Mouse (Mus musculus): ENCODE results near the gene Gfy. TPM values are rescaled to one million over a fixed set of nuclear protein-coding genes. Genes with fewer than 3 reads are reported as not detected.

The Gfy gene
- total RNA-seq, 4 experiments from 2014 or later = 0.20 to 0.51 TPM; not detected in 2

- DNase-seq (ENCODE audit: low spot score in 2 of 2) = peak; percentile 100
Observed at GRCm38 (mm10) chr7:45128624-45129246, 50.6 kb downstream of the Gfy start, which contains the start of gene Rpl13a. Gene Rpl13a, minus strand, starts transcription at chr7:45128761.

GRCm38 (mm10) chr7:45127700-45128224 is 51.6 kb downstream of the Gfy start:
- DNase-seq (ENCODE audit: low spot score in 2 of 2) = no peak

- no peak for DNase-seq (ENCODE audit: low spot score in 2 of 2)
Observed at GRCm38 (mm10) chr7:45126844-45127699, 52.3 kb downstream of the Gfy start.

Small RNA genes within 50 kb of the gene (microRNA-seq; reads per million reads assigned to microRNA genes)
- gene Mir5121 (8.3 to 16.9 reads per million in 2 experiments), gene Mir7055 (1.5 to 3.8 reads per million in 2 experiments)

Other genes starting within 250 kb of the Gfy start
- under 1 TPM; 0.37 to 0.85 (median 0.67) TPM for gene Tsks, start 236.4 kb downstream of the Gfy start, total RNA-seq (2022)
- gene Cpt1c, start 204.7 kb downstream of the Gfy start, total RNA-seq (2022) = 100 to 1,000 TPM; 123 to 144 (median 137) TPM
- 100 to 1,000 TPM; 167 to 173 (median 172) TPM for gene Prmt1, start 193.0 kb downstream of the Gfy start, total RNA-seq (2022)
- gene Irf3, start 181.9 kb downstream of the Gfy start, total RNA-seq (2022) = 10 to 100 TPM; 42.1 to 52.0 (median 45.0) TPM
- 1 to 10 TPM; 2.3 to 6.1 (median 4.3) TPM for gene Bcl2l12, start 180.9 kb downstream of the Gfy start, total RNA-seq (2022)
- gene Scaf1, start 163.2 kb downstream of the Gfy start, total RNA-seq (2022) = 100 to 1,000 TPM; 163 to 173 (median 167) TPM
- 10 to 100 TPM; 13.7 to 16.8 (median 15.2) TPM for gene Rras, start 161.6 kb downstream of the Gfy start, total RNA-seq (2022)
- 10 to 100 TPM; 72.9 to 75.3 (median 73.6) TPM for gene Prr12, start 126.7 kb downstream of the Gfy start, total RNA-seq (2022)
- gene Nosip, start 117.1 kb downstream of the Gfy start, total RNA-seq (2022) = 10 to 100 TPM; 42.2 to 53.5 (median 49.8) TPM
- gene Prrg2, start 116.9 kb downstream of the Gfy start, total RNA-seq (2022) = 1 to 10 TPM; 6.5 to 7.6 (median 6.9) TPM
- gene Rcn3, start 87.3 kb downstream of the Gfy start, total RNA-seq (2022) = 10 to 100 TPM in 3 of 4 experiments, 1 to 10 TPM in 1; 9.9 to 13.9 (median 10.6) TPM
- gene Fcgrt, start 75.7 kb downstream of the Gfy start, total RNA-seq (2022) = 10 to 100 TPM; 16.8 to 23.4 (median 20.1) TPM
- 100 to 1,000 TPM; 439 to 619 (median 513) TPM for gene Rps11, start 55.1 kb downstream of the Gfy start, total RNA-seq (2022)
- 1,000 to 10,000 TPM in 1 of 4 experiments, 100 to 1,000 TPM in 3; 731 to 1,022 (median 859) TPM for gene Rpl13a, start 50.8 kb downstream of the Gfy start, total RNA-seq (2022)
- not detected for gene Gm45713, start 43.3 kb downstream of the Gfy start, total RNA-seq (2022)
- 10 to 100 TPM; 10.0 to 12.0 (median 10.4) TPM for gene Flt3l, start 43.1 kb downstream of the Gfy start, total RNA-seq (2022)
- 10 to 100 TPM; 37.5 to 56.7 (median 46.3) TPM for gene Pih1d1, start 25.3 kb downstream of the Gfy start, total RNA-seq (2022)
- 10 to 100 TPM; 16.9 to 18.6 (median 17.6) TPM for gene Aldh16a1, start 25.0 kb downstream of the Gfy start, total RNA-seq (2022)
- gene Slc17a7, start 15.6 kb downstream of the Gfy start, total RNA-seq (2022) = 1,000 to 10,000 TPM; 1,166 to 1,245 (median 1,206) TPM
- gene Pth2, start 1.4 kb upstream of the Gfy start, total RNA-seq (2022) = not detected
- gene Ccdc155, start 25.3 kb upstream of the Gfy start, total RNA-seq (2022) = 1 to 10 TPM; 2.5 to 4.8 (median 3.6) TPM
- gene Dkkl1, start 32.6 kb upstream of the Gfy start, total RNA-seq (2022) = 1 to 10 TPM; 2.1 to 3.3 (median 2.6) TPM
- 1 to 10 TPM; 2.2 to 5.4 (median 3.7) TPM for gene Tead2, start 36.2 kb upstream of the Gfy start, total RNA-seq (2022)
- 10 to 100 TPM in 2 of 4 experiments, 1 to 10 TPM in 2; 6.3 to 34.1 (median 18.1) TPM for gene Cd37, start 59.5 kb upstream of the Gfy start, total RNA-seq (2022)
- 1 to 10 TPM; 1.9 to 3.4 (median 2.6) TPM for gene Slc6a16, start 61.5 kb upstream of the Gfy start, total RNA-seq (2022)
- gene Slc6a21, start 97.9 kb upstream of the Gfy start, total RNA-seq (2022) = not detected
- gene Trpm4, start 154.2 kb upstream of the Gfy start, total RNA-seq (2022) = 10 to 100 TPM; 16.0 to 25.6 (median 19.4) TPM
- gene Hrc, start 155.7 kb upstream of the Gfy start, total RNA-seq (2022) = under 1 TPM in 2 of 4 experiments, not detected in 2; 0.21 to 0.39 TPM
- gene Ppfia3, start 187.4 kb upstream of the Gfy start, total RNA-seq (2022) = 100 to 1,000 TPM; 123 to 143 (median 133) TPM
- 100 to 1,000 TPM; 131 to 156 (median 140) TPM for gene Lin7b, start 191.0 kb upstream of the Gfy start, total RNA-seq (2022)
- gene Snrnp70, start 216.2 kb upstream of the Gfy start, total RNA-seq (2022) = 100 to 1,000 TPM; 387 to 503 (median 439) TPM
- under 1 TPM in 1 of 4 experiments, not detected in 3; 0.14 TPM for gene Kcna7, start 226.1 kb upstream of the Gfy start, total RNA-seq (2022)
- gene Ntf5, start 234.1 kb upstream of the Gfy start, total RNA-seq (2022) = under 1 TPM in 3 of 4 experiments, not detected in 1; 0.31 to 0.39 (median 0.31) TPM
- under 1 TPM in 1 of 4 experiments, not detected in 3; 0.52 TPM for gene Lhb, start 241.3 kb upstream of the Gfy start, total RNA-seq (2022)

Data from layer of hippocampus, adult 8-10 months (tissue).